ENCODE assay signal across 12 mouse cellular contexts in genomic region chr16:10349436-10349835, GRCm38 (mm10). TPM values are rescaled to one million over a fixed set of nuclear protein-coding genes. Genes with fewer than 3 reads are reported as not detected.
A peak's percentile ranks its signal among the peaks of the same experiment; 100 is the strongest.
DNase-seq lines count a peak whose midpoint lies in the region; ATAC-seq lines count a peak whose summit lies in the region.
"Had no signal": no experiment of that assay in that cellular context is flagged by ENCODE, and none has a peak within 500 bp of the region (broad histone marks: within the 10 kb centered on the region; RNA-seq: fewer than 3 reads in every experiment).

No protein-coding gene starts in this region.

- ATAC-seq in liver, embryonic 12.5 days, result no peak
- ATAC-seq in liver, embryonic 11.5 days (replicated peaks; ENCODE audit: low FRiP score), result no peak
- ATAC-seq in heart, embryonic 12.5 days (ENCODE audit: insufficient number of reproducible peaks, low FRiP score), result no peak

- no peaks in the 10 kb centered on the region for H3K27me3 ChIP-seq in liver, embryonic 12.5 days (replicated peaks)
- no peaks in the 10 kb centered on the region for H3K27me3 ChIP-seq in liver, embryonic 11.5 days (replicated peaks; ENCODE audit: control insufficient read depth, insufficient read depth, low read length)
- no peaks in the 10 kb centered on the region for H3K27me3 ChIP-seq in heart, embryonic 12.5 days (replicated peaks)
- H3K27me3 ChIP-seq: embryonic facial prominence, embryonic 12.5 days; midbrain, embryonic 13.5 days had no signal

- H3K4me1 ChIP-seq in liver, embryonic 12.5 days, result no peaks in the 10 kb centered on the region
- no peaks in the 10 kb centered on the region for H3K4me1 ChIP-seq in liver, embryonic 11.5 days (replicated peaks; ENCODE audit: control insufficient read depth, insufficient read depth, low read length)
- peaks cover 22% of the 10 kb centered on the region for H3K4me1 ChIP-seq in heart, embryonic 12.5 days (replicated peaks)
- H3K4me1 ChIP-seq: embryonic facial prominence, embryonic 12.5 days had no signal

- no peak overlapping the region for H3K4me2 ChIP-seq in liver, embryonic 12.5 days
- H3K4me2 ChIP-seq in liver, embryonic 11.5 days, result no peak overlapping the region
- 0 out of 2 replicates have a peak overlapping the region, but pooled peaks have one; percentile 6 for H3K4me2 ChIP-seq in heart, embryonic 12.5 days
- H3K4me2 ChIP-seq: embryonic facial prominence, embryonic 12.5 days; midbrain, embryonic 13.5 days had no signal

- no peak overlapping the region for H3K9ac ChIP-seq in liver, embryonic 12.5 days
- H3K9ac ChIP-seq in liver, embryonic 11.5 days (ENCODE audit: low read depth, low read length), result no peak overlapping the region
- H3K9ac ChIP-seq in heart, embryonic 12.5 days, result no peak overlapping the region
- H3K9ac ChIP-seq: embryonic facial prominence, embryonic 12.5 days; midbrain, embryonic 13.5 days had no signal

- 43% methylated on average over 5 of the region's 5 CpGs for WGBS in liver, embryonic 12.5 days (ENCODE audit: insufficient replicate concordance)
- 53% methylated on average over 5 of the region's 5 CpGs for WGBS in liver, embryonic 11.5 days
- WGBS in heart, embryonic 12.5 days, result 48% methylated on average over 5 of the region's 5 CpGs

- no peaks in the 10 kb centered on the region for H3K9me3 ChIP-seq in liver, embryonic 12.5 days (replicated peaks)
- no peaks in the 10 kb centered on the region for H3K9me3 ChIP-seq in liver, embryonic 11.5 days (ENCODE audit: control insufficient read depth, low read length)
- H3K9me3 ChIP-seq in heart, embryonic 12.5 days (replicated peaks), result no peaks in the 10 kb centered on the region
- H3K9me3 ChIP-seq: embryonic facial prominence, embryonic 12.5 days; midbrain, embryonic 13.5 days had no signal

- H3K4me3 ChIP-seq in liver, embryonic 12.5 days, result no peak overlapping the region
- no peak overlapping the region for H3K4me3 ChIP-seq in liver, embryonic 11.5 days (ENCODE audit: low read depth, low read length)
- no peak overlapping the region for H3K4me3 ChIP-seq in heart, embryonic 12.5 days
- H3K4me3 ChIP-seq: embryonic facial prominence, embryonic 12.5 days; left cerebral cortex, adult 2 months; midbrain, embryonic 13.5 days had no signal

- DNase-seq in liver, embryonic 11.5 days (ENCODE audit: low spot score), result no peak
- peak; percentile 41 to 58 for DNase-seq in kidney, postnatal 4 days
- DNase-seq in testis, postnatal 10 days (ENCODE audit: low spot score), result peak; percentile 73
- no peak for DNase-seq in layer of hippocampus, adult 11-12 months (ENCODE audit: low spot score)
- DNase-seq in spleen, adult 12 weeks (ENCODE audit: low spot score), result no peak
- DNase-seq: right cerebral cortex, adult 18-20 months; thymus, postnatal 36 days had no signal

- H3K36me3 ChIP-seq in liver, embryonic 12.5 days, result no peaks in the 10 kb centered on the region
- no peaks in the 10 kb centered on the region for H3K36me3 ChIP-seq in liver, embryonic 11.5 days (ENCODE audit: control insufficient read depth, insufficient read depth, low read length)
- H3K36me3 ChIP-seq in heart, embryonic 12.5 days, result no peaks in the 10 kb centered on the region
- H3K36me3 ChIP-seq: embryonic facial prominence, embryonic 12.5 days; midbrain, embryonic 13.5 days had no signal

- 0 out of 2 replicates have a peak overlapping the region, but pooled peaks have one; percentile 17 for H3K27ac ChIP-seq in liver, embryonic 12.5 days
- H3K27ac ChIP-seq in liver, embryonic 11.5 days (ENCODE audit: low read depth, low read length), result no peak overlapping the region
- peak overlapping the region; percentile 50 for H3K27ac ChIP-seq in heart, embryonic 12.5 days (ENCODE audit: poor library complexity, severe bottlenecking)
- H3K27ac ChIP-seq: embryonic facial prominence, embryonic 12.5 days; left cerebral cortex, adult 2 months; midbrain, embryonic 13.5 days had no signal

RNA-seq across cellular contexts. Expression of gene Emp2, which starts 35.7 kb away (rescaled TPM):
- 5.4 and 5.7 TPM in 2 replicates for polyA plus RNA-seq in liver, embryonic 12.5 days (2016; fragmentation: Nextera tagmentation; extraction: Ambion mirVana)
- polyA plus RNA-seq in liver, embryonic 11.5 days (2014; fragmentation: Nextera tagmentation; extraction: Ambion mirVana), result 8.5 and 9.0 TPM in 2 replicates
- 24.2 and 25.4 TPM in 2 replicates for polyA plus RNA-seq in heart, embryonic 12.5 days (2016; fragmentation: Nextera tagmentation; extraction: Ambion mirVana)

RNA-seq across cellular contexts. Expression of gene Tekt5, which starts 45.9 kb away (rescaled TPM):
- polyA plus RNA-seq in liver, embryonic 12.5 days (2016; fragmentation: Nextera tagmentation; extraction: Ambion mirVana), result 0.08 TPM in 1 of 2 replicates, not detected in the other
- polyA plus RNA-seq in liver, embryonic 11.5 days (2014; fragmentation: Nextera tagmentation; extraction: Ambion mirVana), result 0.16 TPM in 1 of 2 replicates, not detected in the other
- 0.21 and 0.24 TPM in 2 replicates for polyA plus RNA-seq in heart, embryonic 12.5 days (2016; fragmentation: Nextera tagmentation; extraction: Ambion mirVana)
- polyA plus RNA-seq: embryonic facial prominence, embryonic 12.5 days had no signal

Comparison
In these comparisons a context has a peak if more than half of its experiments do, and no peak if none do; other contexts are left out.
1. DNase-seq: peak in kidney, postnatal 4 days (2 of 2) and testis, postnatal 10 days (single experiment); none in liver, embryonic 11.5 days (single experiment), layer of hippocampus, adult 11-12 months (single experiment) and spleen, adult 12 weeks (single experiment).